Mouse (Mus musculus): ENCODE data around the gene Utp11.

Gene Utp11

GRCm38 (mm10) chr4:124632856-124633255 lies 60.5 kb downstream of the Utp11 start:
- DNase-seq (ENCODE audit: low spot score), result no peak

- no peak for DNase-seq (ENCODE audit: low spot score)
Measured at GRCm38 (mm10) chr4:124631456-124631855, 61.9 kb downstream of the Utp11 start.
